Mouse (Mus musculus) megakaryocyte, embryonic 14.5 days (primary cell): ENCODE results near the gene Grb2.

Experiments
- FLI1 ChIP-seq: IDR thresholded peaks from 2 replicates; pipeline ENCODE4 v1.6.1; 2012; ENCODE audit warnings: low read length, inconsistent platforms, mixed read lengths
- GATA1 ChIP-seq: IDR thresholded peaks from 3 replicates; pipeline ENCODE4 v1.6.1; 2012; ENCODE audit warnings: mixed read lengths, low read length, inconsistent platforms, borderline replicate concordance

DNA sequence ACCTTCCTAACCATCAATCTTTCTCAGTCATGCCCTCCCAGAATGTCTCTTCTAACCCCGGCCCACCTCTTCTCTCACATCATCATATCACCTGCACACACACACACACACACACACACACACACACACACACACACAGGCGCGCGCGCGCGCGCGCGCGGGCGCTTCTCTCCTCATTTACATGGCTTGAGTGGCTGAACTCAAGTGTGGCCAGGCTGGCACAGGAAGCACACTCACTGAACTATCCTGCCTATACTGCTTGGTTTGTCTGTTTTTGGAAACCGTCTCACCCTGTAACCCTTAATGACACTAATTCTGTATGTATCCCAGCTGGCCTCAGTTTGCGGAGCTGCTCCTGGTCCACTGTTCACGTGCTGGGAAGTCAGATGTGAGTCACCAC, 107.7 kb downstream of the Grb2 start:
- TF ChIP-seq FLI1 = no peak
- no peak for TF ChIP-seq GATA1
